Mouse (Mus musculus): ENCODE measurements around the gene Nedd9.

DNA sequence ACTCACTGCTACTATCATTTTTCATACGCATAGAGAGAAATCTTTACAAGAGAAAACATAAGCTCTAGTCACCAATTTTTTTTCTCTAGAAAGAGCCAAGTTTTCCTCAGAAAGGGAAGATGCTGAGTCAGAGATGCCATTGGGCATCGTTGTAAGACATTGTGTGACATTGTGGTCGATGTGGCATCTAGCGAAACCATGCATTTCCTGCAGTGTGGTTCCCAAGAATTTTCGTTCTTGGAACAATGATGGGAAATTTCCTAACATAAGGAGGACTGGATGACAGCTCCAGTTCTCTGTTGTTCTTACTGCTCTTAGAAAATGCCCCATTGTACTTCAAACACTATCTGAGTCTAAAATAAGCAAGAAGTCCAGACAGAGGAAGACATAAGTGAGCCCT, 45.5 kb upstream of the Nedd9 start:
- TF ChIP-seq CTCF (IDR thresholded peaks at IDR 0.05; ENCODE audit: low read depth), result no peak
- no peak for TF ChIP-seq EP300 (IDR thresholded peaks at IDR 0.05; ENCODE audit: low read depth)

Data from heart, postnatal 0 days (tissue).